ENCODE assay signal across 13 mouse cellular contexts in the genomic region with DNA sequence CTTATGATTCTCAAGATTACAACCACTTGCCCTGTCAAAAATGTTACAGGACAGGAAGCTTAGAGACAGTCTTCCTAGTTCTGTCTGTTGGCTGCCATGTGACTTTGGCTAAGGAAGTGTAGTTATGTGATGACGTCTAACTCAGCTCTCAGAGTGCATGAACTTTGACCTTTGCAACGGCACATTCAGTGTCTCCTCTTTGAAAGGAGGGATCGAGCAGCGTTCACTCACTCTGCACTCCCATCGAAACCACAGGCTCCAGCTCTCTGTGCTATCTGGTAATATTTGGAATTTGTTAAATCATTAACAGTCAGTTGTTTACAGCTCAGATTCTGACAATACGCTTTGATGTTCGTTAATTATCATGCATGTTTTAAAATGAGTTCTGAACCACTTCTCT. TPM values are rescaled to one million over a fixed set of nuclear protein-coding genes. Genes with fewer than 3 reads are reported as not detected.
A peak's percentile ranks its signal among the peaks of the same experiment; 100 is the strongest.
DNase-seq lines count a peak whose midpoint lies in the region; ATAC-seq lines count a peak whose summit lies in the region.
"Had no signal": no experiment of that assay in that cellular context is flagged by ENCODE, and none has a peak within 500 bp of the region (broad histone marks: within the 10 kb centered on the region; RNA-seq: fewer than 3 reads in every experiment).

No protein-coding gene starts in this region.

- H3K4me1 ChIP-seq in kidney, embryonic 15.5 days = no peaks in the 10 kb centered on the region

- H3K4me2 ChIP-seq in kidney, embryonic 15.5 days = no peak overlapping the region

- ATAC-seq in kidney, embryonic 15.5 days (replicated peaks; ENCODE audit: low FRiP score) = no peak

- peak; percentile 10 for DNase-seq in kidney, adult 18-20 months
- DNase-seq in ES-CJ7 (ENCODE audit: low read depth, low spot score) = peak; percentile 51
- DNase-seq in ZHBTc4 (ENCODE audit: low read depth, low spot score) = peak; percentile 21
- peak; percentile 27 to 39 for DNase-seq in kidney, postnatal 25 days
- DNase-seq in ovary, postnatal 14 days (ENCODE audit: low spot score) = no peak
- no peak for DNase-seq in layer of hippocampus, adult 8-10 months (ENCODE audit: low spot score in 2 of 2)
- DNase-seq: adrenal gland, postnatal 36 days; cerebellum, postnatal 10 days; heart, adult 2 months; lung, adult 2 months; midbrain, embryonic 14.5 days; right cerebral cortex, postnatal 14 days had no signal

- 59% methylated on average over 7 of the region's 7 CpGs for WGBS in kidney, embryonic 15.5 days

- no peak overlapping the region for H3K27ac ChIP-seq in kidney, embryonic 15.5 days
- H3K27ac ChIP-seq: heart, adult 2 months had no signal

- no peak overlapping the region for H3K4me3 ChIP-seq in kidney, embryonic 15.5 days (replicated peaks)
- H3K4me3 ChIP-seq: heart, adult 2 months had no signal

- no peaks in the 10 kb centered on the region for H3K9me3 ChIP-seq in kidney, embryonic 15.5 days (replicated peaks)

- H3K27me3 ChIP-seq in kidney, embryonic 15.5 days = no peaks in the 10 kb centered on the region

- no peaks in the 10 kb centered on the region for H3K36me3 ChIP-seq in kidney, embryonic 15.5 days

- H3K9ac ChIP-seq in kidney, embryonic 15.5 days = no peak overlapping the region

RNA-seq across cellular contexts. Expression of a gene that starts 31.5 kb away (rescaled TPM):
- polyA plus RNA-seq in kidney, embryonic 15.5 days (2015; fragmentation: Nextera tagmentation; extraction: Ambion mirVana) = 43.6 and 44.2 TPM in 2 replicates
- 1 to 10 TPM; 3.3 to 6.7 (median 4.3) TPM for total RNA-seq in layer of hippocampus, adult 8-10 months (2022)

Comparison
In these comparisons a context has a peak if more than half of its experiments do, and no peak if none do; other contexts are left out.
1. DNase-seq: peak in kidney, adult 18-20 months (single experiment), ES-CJ7 (single experiment), ZHBTc4 (single experiment) and kidney, postnatal 25 days (2 of 2); none in ovary, postnatal 14 days (single experiment) and layer of hippocampus, adult 8-10 months (0 of 2).